Mouse (Mus musculus): ENCODE results near the gene Nrp1. TPM values are rescaled to one million over a fixed set of nuclear protein-coding genes. Genes with fewer than 3 reads are reported as not detected.

The Nrp1 gene
- total RNA-seq, 2 experiments from 2014 or later = 93.6 to 103 TPM

DNA sequence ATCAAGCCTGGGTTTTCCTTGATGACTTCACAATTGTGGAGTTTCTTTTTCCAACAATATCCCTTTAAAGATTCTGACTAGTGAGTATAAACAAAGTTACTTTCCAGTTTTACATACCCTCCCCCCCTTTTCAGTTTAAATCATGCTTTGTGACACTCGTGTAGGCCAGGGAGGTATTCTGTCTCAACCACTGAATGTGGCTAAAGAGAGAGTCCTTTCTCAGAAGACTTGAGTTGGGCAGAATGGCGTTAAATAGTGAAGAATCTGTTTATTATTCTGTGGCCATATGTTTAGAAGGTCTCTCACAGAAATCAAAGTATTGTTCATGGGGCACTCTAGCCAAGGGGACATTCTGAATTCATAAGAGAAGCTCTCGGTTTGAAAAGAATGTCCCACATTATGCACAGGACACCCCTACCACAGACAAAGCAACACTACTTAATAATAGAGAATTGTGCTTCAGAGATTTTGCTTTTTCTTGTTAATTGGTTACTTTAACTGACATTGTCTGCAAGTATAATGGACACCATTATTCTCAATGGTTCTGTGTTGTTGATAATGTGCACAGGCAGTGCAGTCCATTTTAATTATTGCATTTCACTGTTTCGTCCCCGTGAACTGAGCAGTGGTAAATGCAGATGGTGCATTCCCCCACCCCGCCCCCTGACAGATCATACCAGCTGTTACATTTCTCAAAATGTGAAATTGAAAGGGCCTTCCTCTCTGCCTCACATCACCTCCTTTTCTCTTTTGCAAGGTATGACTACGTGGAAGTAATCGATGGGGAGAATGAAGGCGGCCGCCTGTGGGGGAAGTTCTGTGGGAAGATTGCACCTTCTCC lies 59.8 kb downstream of the Nrp1 start:
- DNase-seq = no peak

DNA sequence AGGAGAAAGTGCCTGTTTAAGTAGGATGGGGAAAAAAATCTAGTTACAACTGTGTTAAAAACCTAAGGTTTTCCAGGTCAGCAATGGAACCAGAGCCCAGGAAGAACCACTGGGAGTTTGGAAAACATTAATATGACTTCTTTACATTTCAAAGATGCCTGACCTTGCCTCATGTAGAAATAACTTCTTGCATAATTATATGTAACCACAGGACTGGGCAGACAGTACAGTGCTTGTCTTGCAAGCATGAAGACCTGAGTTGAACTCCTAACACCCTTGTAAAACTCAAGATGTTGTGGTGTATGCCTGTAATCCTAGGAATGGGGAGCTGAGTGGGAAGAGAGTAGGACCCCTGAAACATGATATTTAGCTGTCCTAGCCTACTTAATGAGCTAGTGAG lies 61.6 kb downstream of the Nrp1 start:
- DNase-seq = no peak

DNA sequence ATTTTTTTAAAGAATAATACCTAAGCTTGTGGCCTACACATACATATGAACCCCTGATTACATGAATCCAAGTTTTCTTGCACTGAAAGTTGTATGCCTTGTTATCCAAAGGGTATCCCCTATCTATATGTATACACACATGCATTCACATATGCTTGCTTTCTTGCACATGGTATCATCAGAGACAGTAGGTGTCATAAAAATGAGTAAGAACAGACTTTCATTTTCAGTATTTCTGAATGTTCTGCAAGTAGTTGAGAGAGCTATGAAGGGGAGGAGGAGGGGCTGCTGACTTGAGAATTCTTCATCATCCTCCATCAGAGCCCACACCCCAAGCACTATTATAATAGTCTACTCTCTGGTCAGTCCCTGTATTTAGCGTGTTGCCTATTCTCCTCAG lies 62.0 kb downstream of the Nrp1 start:
- no peak for DNase-seq

DNA sequence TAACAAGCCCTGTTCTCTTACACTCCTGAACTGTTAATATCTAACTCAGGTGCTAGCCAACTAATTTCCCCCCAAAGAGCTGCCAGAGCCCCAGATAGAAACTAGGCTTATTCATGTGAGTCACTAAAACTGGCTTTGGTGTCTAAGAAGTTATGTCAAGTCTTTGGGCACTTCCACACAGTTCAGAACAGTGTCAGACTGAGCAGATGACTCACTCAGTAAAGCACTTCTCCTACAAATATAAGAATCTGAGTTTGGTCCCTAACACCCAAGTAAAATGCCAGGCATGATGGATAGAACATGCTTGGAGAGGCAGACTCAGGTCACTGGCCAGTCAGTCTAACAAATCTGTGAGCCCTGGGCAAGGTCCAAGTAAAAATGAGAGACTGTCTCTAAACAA lies 65.4 kb downstream of the Nrp1 start:
- DNase-seq = no peak

DNA sequence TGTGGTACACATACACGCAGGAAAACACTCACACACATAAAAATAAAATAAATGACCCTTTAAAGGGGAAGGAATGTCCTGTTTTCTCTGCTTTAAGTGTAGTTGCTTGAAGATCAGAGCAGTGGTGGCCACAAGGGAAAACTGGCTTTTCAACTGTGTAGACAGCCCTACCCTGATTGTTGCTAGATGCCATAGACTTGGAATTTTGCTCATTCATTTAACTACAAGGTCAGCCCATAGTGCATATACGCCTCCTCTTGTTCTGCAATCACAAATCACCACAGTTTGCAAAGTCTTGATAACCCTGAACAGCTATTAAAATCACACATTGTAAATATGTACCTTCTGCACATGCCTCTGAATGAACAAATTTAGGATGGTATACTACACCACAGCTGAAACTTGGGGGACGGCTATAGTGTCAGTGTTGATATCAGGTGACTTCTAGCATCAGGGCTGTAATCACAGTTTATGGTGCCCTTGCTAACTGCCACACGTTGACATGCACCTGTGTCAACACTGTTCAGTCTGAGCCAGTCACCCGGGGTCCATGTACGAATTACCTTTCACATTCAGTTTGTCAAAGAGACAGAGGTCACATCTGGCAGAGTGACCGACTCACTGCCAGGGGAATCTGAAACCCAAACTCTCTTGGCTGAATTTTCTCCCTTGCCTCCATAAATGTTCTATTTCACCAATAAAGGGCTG lies 66.4 kb downstream of the Nrp1 start:
- no peak for DNase-seq

DNA sequence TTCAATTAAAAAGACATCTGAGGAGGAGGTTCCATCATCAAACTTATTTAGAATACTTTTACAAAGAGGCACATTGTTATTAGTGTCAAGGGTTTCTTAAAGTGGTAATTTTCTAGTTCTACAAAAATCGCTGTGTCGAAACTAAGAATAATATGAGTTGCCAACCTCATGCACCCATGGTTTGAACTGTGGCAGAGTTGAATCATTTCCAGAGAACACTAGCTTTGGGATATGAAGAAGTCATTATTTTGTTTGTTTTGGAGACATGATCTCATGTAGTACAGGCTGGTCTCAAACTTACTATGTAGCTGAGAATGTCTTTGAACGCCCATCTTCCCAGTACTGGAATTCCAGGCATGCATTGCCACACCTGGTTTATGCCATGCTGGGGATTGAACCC lies 68.7 kb downstream of the Nrp1 start:
- no peak for DNase-seq

DNA sequence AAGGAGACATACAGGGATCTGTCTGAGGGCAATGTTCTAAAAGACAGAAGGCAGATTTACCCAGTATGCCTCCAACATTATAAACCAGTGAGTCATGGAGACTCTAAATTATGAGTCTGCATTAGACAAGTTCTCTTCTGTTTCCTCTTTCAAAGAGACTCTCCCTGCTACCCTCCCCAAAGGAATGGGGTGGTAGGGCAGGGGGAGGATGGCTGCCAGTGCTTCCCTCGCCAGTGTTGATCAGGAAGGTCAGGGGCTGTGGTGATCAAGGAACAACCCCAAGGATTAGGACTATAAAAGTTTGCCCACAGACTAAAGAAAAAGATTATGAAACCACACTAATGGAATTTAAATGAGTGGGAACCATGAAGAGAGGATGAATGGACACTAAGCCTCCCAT lies 70.6 kb downstream of the Nrp1 start:
- DNase-seq = no peak

DNA sequence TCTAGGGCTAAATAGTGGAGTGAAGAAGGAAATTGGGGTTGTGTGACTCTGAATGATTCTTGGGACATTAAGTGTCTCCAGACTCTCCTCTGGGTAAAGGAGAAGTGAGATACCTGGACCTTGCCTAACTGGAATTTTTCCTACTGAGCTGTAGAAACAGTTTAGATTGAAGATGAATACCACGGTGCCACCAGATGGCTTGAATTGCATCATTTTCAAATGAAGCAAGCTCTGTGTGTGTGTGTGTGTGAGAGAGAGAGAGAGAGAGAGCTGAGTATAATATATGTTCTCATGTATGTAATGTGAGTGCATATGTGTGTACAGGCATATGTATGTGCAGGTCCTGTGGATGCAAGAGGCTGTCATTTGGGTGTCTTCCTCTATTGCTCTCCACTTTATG lies 72.7 kb downstream of the Nrp1 start:
- no peak for DNase-seq

DNA sequence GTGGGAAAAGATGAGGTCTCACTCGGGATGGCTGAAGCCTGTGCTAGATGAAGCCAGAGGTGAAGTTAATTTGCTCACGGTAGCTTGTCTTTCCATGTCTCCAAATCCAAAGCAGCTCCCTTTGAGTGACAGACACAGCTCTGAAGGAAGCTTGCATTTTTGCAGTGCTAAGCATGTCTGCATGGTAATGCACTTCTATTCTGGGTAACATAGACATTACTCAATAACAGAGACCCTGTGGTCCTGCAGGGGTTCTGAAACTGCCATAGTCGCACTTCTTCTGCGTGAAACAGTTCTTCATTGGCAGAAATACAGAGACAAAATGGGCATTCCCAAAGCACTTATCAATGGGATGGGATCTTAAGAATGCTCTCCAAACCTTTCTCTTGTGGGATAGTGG lies 77.3 kb downstream of the Nrp1 start:
- no peak for DNase-seq

DNA sequence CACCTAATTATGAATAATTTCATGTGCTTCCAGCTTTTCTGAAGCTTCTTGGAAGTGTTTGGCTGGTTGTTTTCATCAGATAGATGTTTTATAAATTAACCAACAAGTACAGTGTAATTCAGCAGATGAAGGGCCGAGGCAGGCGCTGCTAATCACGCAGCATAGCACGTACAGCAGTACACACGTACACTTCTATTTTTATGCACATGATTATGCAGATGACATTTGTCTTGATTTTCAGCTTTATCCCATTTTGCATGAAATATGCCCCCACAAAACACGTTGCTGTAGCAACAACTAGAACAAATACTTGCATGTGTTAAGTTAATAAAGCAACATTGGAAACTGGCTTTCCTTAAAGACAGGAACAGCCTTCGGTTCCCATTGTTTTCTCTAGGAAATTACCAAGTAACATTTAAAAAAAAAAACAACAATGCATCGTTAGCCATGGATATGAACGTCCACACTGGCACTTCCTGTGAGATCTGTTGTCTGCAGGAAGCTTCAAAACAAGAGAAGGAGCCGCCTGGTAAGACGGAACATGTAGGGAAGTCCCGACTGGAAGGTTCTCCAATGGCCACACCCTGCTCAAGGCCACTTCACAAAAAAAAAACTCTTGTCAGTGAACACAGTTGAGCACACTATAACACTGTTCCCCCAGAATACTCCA lies 78.9 kb downstream of the Nrp1 start:
- DNase-seq = no peak

DNA sequence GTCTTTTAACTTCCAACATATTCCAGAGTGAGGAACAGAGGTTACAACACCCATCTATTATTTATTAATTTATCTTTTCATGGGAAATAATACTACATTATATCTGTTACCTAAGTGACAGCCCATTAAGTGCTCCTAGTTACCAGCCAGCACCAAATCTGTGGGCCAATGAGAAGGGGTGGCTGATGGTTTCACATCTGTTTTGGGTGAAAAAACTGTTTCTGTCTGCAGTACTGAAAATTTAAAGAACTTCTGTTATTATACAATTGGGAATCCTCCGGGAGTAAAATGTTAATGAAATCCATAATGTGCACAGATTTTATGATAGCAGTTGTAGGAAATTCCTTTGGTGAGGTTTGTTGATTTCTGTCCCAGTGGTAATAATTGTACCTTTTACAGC lies 83.0 kb downstream of the Nrp1 start:
- no peak for DNase-seq

DNA sequence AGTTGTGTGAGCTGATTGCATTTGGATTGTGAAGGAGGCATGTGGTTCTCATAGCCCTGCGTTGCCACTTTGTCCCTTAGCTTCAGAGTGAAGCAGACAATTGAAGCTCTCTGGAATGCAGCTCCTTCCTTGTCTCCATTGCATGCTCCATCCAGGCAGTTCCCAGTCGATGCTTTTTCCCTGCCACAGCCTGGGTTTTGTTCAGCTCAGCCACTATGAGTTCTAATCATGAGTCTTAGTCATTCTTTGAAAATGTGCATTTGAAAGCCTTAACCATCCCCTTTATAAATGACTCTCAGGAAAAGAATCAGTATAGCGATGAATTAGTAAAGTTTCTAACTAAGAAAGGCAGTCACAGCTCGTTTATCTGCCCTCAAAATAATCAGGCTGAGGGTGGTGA lies 87.2 kb downstream of the Nrp1 start:
- DNase-seq = no peak

DNA sequence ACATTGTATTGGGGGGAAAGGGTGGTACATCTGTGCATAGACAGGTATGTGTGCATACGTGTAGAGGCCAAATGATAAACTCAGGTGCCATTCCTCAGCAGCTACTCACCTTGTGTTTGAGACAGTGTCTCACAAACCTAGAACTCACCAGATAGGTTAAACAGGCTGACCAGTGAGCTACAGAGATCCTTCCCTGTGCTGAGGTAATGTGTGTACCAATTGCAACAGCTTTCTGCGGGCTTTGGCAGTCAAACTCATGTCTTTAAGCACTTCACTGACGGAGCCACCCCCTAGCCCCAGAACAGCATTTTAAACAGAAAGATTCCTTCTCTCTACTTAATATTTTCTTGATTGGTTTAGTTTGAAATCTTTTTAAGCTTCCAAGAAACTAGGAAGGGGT lies 88.2 kb downstream of the Nrp1 start:
- no peak for DNase-seq

DNA sequence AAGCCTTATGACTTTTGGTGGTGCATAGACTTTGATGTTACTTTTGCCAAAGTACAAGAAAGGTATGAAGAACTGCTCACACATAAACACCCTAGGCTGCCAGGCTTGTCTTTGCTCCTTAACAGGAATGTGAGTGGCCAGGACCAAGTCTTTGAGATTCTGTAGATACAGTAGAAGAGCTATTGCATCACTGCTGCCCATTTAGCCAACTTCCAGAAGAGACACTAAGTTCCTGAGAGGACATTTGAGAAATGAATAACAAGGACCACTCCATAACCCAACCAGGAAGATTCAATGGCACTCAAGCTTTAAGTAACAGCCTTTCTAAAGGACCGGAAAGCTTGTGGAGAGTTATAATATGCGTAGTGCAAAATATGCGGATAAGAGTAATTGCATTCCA lies 88.9 kb downstream of the Nrp1 start:
- no peak for DNase-seq

DNA sequence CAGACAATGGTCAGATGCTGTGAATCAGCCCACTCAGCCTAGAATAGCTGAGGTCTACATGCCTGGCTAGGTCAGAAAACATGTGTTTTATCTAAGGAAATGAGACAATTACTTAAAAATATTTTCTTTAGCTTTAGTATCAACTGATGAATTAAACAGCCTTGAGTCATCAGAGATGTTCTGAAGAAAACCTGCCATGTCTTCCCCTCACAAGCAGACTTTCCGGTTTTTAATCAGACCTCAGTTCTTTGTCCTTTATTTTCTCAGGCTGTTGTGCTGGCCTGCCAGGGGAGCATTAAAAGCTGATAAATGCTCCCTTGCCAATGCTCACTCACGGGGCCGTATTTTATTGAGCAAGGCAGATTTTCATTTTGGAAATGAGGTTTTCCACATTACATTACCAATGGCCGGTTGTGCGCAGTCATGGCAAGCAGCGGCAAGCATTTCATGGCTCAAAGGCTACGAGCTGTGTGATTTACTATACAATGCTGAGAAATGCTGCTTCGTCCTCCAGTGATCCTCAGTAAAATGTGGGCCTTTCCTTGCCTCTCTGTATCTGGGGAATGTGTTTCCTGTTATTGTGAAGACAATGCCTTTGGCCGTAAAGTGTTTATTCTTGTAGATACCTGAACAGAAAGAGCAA lies 92.1 kb downstream of the Nrp1 start:
- DNase-seq = no peak

DNA sequence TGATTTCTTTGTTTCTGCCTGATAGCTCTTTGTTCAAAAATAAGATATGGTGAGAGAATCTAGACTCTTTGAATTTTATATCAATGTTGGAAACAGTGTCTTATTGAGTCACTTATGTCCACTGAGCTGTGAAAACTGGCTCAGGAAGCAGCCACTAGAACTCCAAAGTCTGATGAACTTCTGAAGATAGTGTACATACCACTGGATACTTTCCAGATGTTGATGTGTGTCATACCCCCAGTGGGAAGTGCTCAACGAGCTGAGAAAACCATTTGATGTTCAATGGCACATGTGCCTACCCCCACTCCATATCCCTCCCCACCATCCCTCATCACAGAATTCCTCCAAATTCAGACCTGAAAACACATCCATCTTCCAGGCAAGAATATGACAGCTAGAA lies 92.7 kb downstream of the Nrp1 start:
- no peak for DNase-seq

DNA sequence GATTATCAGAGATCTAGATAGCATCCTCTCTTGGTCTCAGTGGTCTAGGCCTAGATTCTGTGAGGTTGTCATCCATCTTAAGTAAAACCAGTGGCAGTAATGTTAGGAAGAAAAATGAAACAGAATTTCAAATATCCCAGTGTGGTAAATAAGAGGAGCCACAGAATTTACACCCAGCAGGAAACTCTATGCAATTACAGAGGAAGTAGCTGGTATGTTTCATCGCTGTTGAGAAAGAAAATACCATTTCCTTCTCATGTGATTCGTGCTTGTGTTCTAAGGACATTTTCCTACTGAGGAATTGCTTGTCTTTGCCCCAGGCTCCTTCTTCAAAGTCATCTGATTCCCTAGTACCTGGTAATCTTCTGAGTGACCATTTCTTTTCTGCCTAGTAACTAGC lies 95.1 kb downstream of the Nrp1 start:
- no peak for DNase-seq

DNA sequence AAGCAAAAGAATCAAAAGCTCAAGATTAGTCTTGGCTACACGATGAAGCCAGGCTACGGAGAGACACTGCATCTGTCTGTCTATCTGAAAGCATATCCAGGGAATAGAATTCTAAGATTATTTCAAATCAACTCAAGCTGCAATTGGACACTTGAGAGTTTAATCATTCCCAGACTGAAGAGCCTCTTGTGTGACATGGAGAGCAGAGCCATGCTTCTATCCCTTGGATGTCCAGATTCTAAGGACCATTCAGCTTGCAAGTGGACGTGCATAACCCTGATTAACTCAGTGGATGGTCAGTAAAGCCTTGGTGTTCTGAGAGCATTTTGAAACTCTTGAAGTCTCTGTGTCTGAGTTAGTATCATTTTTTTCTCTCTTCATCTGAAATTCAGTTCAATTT lies 95.6 kb downstream of the Nrp1 start:
- no peak for DNase-seq

DNA sequence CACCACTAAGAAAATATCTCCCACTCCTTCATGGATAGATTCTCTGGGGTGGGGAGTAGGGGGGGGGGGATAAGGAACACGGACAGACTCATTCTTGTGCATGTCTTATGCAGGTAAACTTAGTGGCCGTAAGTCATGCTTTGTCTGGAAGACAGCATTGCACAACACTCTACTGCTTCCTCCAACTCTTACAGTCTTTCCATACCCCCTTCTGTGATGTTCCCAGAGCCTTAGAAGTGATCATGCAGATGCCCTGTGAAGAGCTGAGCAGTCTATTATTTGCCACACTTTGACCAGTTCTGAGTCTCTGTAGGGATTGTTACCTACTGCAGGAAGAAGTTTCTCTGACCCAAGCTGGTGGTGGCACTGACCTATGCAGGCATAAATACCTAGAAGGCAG lies 98.9 kb downstream of the Nrp1 start:
- no peak for DNase-seq

DNA sequence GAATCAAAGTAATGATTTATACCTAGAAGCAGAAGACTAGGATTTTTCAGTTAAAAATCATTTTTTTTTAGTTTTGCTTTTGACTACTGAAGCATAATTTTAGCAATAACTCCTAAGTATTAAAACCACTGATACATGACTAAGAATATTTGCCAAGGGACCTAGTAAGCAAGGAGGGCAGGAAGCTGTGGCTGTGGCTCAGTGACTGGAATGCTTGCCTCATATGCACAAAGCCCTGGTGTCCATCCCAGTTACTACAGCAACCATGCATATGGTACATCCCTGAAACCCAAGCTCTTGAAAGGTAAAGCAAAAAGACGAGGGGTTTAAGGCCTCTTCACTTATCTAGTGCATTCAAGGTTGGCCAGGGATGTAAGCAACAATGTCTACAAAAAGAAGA lies 101.3 kb downstream of the Nrp1 start:
- no peak for DNase-seq

DNA sequence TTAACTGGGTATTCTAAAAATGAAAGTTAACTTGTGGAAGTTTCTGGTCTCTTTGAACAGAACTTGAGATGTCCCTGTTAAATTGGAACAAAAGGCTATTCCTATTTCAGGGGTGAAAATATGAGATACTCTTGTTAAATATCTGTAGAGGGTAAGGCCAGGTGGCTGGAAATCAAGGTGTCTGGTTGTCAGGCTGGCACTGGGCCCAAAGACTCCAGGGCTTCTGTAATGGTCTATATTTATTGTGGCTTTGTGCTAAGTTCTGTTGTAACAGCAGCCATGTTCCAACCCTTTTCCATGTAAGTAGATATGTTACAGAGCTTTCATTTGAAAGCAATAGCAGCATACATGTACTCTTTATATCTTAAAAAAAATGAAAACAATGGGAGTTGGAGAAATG lies 103.3 kb downstream of the Nrp1 start:
- no peak for DNase-seq

DNA sequence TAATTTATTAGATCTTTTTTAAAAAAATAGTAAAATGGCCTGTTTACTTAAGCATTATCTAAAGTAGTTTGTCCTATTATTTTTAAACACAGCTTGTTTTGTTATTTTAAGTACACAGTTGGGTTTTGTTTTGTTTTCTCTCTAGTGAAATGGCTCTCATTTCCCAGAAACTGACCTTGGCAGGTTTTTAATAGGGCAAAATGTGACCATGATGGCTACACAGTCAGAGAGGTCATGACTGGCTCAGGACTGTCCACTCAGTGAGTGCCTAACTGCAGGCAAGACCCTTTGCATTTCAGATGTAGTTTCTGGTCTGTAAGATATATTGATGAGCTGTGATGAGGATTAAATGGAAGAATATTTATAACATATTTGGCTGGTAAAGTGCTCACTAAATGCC lies 104.8 kb downstream of the Nrp1 start:
- peak in 1 of 2 experiments; percentile 18 for DNase-seq

DNA sequence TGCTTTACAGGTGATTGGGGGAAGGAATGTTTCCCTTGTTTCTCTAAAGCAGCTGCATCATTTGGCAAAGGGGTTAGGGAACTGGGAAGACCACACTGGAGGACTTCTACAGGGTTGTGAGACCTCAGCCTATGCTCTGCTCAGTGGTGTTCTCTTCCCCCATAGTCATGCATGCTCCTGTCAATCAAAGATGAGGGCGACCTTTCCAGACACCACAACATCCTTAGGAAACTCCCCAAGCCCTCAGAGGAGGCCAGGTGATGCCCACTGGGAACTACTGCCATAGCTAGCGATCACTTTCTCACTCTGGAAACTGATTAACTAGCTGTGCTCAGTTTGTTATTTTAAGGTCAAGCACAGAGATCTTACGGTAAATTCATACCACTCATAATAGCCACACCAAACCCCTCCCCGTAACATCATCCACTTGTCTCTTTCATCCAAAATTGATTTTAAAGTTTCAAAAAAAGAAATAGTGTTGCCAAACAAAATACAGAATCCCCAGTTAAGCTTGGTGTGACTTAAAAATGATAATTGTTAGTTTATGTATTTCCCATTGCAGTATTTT lies 105.7 kb downstream of the Nrp1 start:
- DNase-seq = no peak
